In genomic region chr9:49617216-49617615, GRCm38 (mm10) we compare ENCODE assay signal across 8 mouse cellular contexts.
DNase-seq lines count a peak whose midpoint lies in the region; TF ChIP-seq lines count a peak whose summit lies in the region.

No protein-coding gene starts in this region.

- no peak for TF ChIP-seq POLR2A in cortical plate, adult 2 months (IDR thresholded peaks at IDR 0.05; ENCODE audit: extremely low read depth, insufficient read depth, low read length)

- H3K4me1 ChIP-seq in heart, embryonic 10.5 days, result peaks cover 5% of the 10 kb centered on the region
- H3K4me1 ChIP-seq in cortical plate, adult 2 months (ENCODE audit: control insufficient read depth, insufficient read depth, low read length), result peaks cover 12% of the 10 kb centered on the region
- H3K4me1 ChIP-seq in forebrain, embryonic 10.5 days, result no peaks in the 10 kb centered on the region

- H3K36me3 ChIP-seq in heart, embryonic 10.5 days, result no peaks in the 10 kb centered on the region
- no peaks in the 10 kb centered on the region for H3K36me3 ChIP-seq in forebrain, embryonic 10.5 days (replicated peaks)

- no peaks in the 10 kb centered on the region for H3K9me3 ChIP-seq in heart, embryonic 10.5 days
- no peaks in the 10 kb centered on the region for H3K9me3 ChIP-seq in forebrain, embryonic 10.5 days

- H3K27ac ChIP-seq in heart, embryonic 10.5 days, result no peak overlapping the region
- 0 out of 2 replicates have a peak overlapping the region, but pooled peaks have one; percentile 38 for H3K27ac ChIP-seq in cortical plate, adult 2 months (ENCODE audit: insufficient read depth, low read length)
- no peak overlapping the region for H3K27ac ChIP-seq in forebrain, embryonic 10.5 days

- 7% methylated on average over 3 of the region's 3 CpGs for WGBS in heart, embryonic 10.5 days
- WGBS in forebrain, embryonic 10.5 days, result 21% methylated on average over 3 of the region's 3 CpGs

- no peak overlapping the region for H3K4me3 ChIP-seq in heart, embryonic 10.5 days
- no peak overlapping the region for H3K4me3 ChIP-seq in cortical plate, adult 2 months (ENCODE audit: insufficient read depth, low read length)
- H3K4me3 ChIP-seq in forebrain, embryonic 10.5 days, result no peak overlapping the region

- peak; percentile 31 for DNase-seq in heart, adult 11 months
- DNase-seq in heart, embryonic 10.5 days (ENCODE audit: low spot score), result no peak
- DNase-seq in thymus, postnatal 14 days, result peak; percentile 7
- DNase-seq in thymus, postnatal 36 days, result no peak
- peak; percentile 55 to 67 for DNase-seq in layer of hippocampus, postnatal 10 days (ENCODE audit: low spot score in 2 of 2)
- peak; percentile 34 for DNase-seq in right cerebral cortex, postnatal 14 days
- DNase-seq in forebrain, embryonic 10.5 days (ENCODE audit: extremely low spot score, low spot score), result no peak

- peak; percentile 58; the same call in 1 of the 2 replicates for TF ChIP-seq CTCF in cortical plate, adult 2 months (IDR thresholded peaks at IDR 0.05; ENCODE audit: extremely low read depth, insufficient read depth, low read length)

- H3K27me3 ChIP-seq in heart, embryonic 10.5 days (ENCODE audit: insufficient read depth, poor library complexity, severe bottlenecking), result no peaks in the 10 kb centered on the region
- H3K27me3 ChIP-seq in forebrain, embryonic 10.5 days (ENCODE audit: poor library complexity, severe bottlenecking), result no peaks in the 10 kb centered on the region

Comparison
In these comparisons a context has a peak if more than half of its experiments do, and no peak if none do; other contexts are left out.
1. DNase-seq: peak in heart, adult 11 months (single experiment), thymus, postnatal 14 days (single experiment), layer of hippocampus, postnatal 10 days (2 of 2) and right cerebral cortex, postnatal 14 days (single experiment); none in heart, embryonic 10.5 days (single experiment), thymus, postnatal 36 days (0 of 2) and forebrain, embryonic 10.5 days (single experiment).